Mouse (Mus musculus): ENCODE results near the gene Pebp1.

DNA sequence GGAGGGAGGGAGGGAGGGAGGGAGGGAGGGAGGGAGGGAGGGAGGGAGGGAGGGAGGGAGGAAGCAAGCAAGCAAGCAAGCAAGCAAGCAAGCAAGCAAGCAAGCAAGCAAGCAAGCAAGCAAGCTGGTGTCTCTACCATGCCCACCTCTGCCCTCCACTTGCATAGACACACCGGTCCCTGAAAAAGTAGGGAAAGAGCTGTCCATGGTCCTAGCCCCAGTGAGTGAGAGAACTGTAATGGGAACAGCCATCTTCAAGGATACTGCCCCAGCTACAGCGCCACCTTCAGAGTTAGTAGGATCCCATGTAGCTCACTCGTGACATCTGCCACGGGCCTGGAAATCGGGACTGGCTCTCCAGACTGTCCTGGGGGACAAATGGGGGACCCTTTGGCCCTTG, 22.7 kb downstream of the Pebp1 start:
- TF ChIP-seq CTCF (IDR thresholded peaks at IDR 0.05; ENCODE audit: borderline replicate concordance, extremely low read depth, insufficient read depth, insufficient read length), result no peak
- no peak for TF ChIP-seq POLR2A (IDR thresholded peaks at IDR 0.05; ENCODE audit: borderline replicate concordance, extremely low read depth, insufficient read depth, insufficient read length, poor library complexity, severe bottlenecking)

Data from brain, embryonic 14.5 days (tissue).